Mouse (Mus musculus) right cerebral cortex, postnatal 4 days (tissue): ENCODE data around the gene Raf1.
A peak's percentile ranks its signal among the peaks of the same experiment; 100 is the strongest.
"Not testable (repeated sequence)": the region's sequence is repeated elsewhere in the genome, so short reads cannot be mapped to it uniquely, and the experiment has no call there.

Experiments
- DNase-seq: peaks from one replicate; pipeline ENCODE4 v3.0.0-alpha.2; 2022

Raf1 gene

GRCm38 (mm10) chr6:115681066-115681465 is 4.6 kb upstream of the Raf1 start:
- DNase-seq, result no peak

DNA sequence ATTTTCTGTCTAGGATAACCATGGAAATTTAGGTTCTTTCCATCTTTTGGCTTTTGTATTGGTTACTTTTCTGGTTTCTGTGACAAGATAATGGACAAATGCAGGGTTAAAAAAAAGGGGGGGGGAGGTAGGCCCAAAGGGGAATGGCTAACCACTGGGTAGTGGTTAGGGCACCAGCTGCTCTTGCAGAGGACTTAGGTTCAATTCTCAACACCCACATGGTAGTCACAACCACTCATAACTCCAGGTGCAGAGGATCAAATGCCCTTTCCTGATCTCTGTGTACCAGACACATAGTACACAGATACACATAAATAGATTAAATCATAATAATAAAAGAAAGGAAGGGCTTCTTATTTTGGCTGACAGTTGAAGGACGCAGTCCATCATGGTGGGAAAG is 1.6 kb upstream of the Raf1 start:
- DNase-seq, result no peak

DNA sequence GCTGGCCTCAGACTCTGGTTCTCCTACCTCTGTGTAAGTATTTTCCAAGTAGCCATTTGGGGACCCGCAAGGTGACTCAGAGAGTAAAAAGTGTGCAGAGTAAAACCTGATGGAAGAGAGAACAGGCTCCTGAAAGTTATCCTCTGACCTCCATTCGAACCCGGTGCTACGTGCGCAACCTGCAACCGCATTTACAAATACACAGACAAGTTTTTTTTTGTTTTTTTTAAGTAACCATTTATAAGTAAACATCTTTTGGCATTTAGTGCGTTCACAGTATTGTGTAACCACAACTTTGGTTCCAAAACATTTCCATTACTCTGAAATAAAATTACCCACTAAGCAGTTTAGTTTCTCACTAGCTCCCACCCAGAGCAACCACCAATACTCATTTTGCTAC is 1.0 kb upstream of the Raf1 start:
- DNase-seq, result no peak

DNA sequence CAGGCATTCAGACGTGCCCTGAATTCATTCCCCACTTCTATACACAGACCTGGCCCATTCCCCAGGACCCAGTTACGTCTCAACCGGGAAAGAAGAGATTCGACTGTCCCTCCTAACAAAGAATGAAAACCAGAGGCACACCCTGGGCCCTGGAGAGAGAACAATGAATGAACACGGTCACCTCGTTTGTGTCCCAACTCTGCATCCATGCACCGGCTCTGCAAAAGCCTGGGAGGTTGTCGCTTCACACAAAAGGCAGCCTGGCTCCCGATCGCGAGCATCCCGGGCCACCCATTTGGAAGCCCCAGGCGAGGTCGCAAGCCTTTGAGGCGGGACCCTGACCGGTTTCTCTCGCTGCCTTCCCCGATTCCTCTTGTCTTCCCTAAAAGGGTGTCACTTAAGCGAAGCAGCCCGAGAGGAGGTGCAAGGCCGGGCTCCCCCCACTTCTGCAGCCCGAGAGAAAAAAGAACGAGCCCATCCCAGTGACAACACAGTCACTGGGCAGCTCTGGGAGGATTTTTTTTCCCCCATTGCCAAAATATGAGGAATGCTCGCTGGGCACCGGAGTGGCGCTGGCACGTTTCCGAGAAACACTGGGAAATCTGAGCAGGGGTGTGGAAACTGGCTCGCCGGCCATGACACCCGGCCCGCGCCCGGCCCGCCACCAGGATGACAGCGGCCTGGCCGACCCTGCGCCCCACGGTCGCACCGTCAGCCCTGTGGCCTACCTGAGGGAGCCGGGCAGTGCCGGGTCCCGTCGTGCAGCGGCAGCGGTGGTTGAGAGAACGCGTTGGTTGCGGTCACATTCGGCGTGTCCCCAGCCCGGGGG is 713 bp downstream of the Raf1 start:
- DNase-seq, result peak; percentile 70

DNA sequence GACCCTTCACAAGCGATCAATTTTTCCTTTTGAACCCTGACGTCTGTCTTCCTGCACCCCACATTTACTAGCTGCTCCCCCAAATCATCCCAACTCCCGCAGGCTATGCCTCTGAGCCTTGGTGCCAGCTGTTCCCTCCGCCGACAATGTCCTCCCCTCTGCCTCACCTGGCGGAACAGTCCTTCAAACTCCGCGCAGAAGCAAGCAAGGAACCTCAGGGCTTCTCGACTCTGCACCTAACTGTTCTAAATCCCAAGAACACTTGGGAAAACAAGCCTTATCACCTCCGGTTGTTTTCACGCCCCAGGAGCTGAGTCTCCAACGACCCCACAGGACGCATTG is 1.3 kb downstream of the Raf1 start:
- peak; percentile 13 for DNase-seq

DNA sequence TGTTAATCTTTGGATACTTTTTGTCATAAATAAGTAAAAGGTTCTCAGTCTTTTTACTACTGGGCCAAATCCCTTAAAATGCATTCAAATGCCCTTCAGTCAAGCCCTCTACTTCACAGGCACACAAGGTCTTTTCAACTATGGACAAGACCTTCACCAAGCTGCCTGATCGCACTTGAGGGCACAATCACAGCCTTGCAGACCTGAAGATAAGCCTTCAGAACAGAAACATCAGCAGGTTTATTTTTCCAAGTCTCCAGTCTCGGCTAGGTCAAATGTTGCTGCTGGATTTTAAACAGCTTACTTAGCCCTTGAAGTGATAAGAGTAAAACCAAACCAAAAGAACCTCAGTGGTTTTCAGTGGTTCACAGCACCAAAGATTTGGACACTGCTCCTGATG is 2.1 kb downstream of the Raf1 start:
- no peak for DNase-seq

- no peak for DNase-seq
Measured at GRCm38 (mm10) chr6:115672700-115673099, 3.7 kb downstream of the Raf1 start.

- DNase-seq, result no peak
Measured at GRCm38 (mm10) chr6:115666641-115667040, 9.8 kb downstream of the Raf1 start.

GRCm38 (mm10) chr6:115664268-115664667 is 12.2 kb downstream of the Raf1 start:
- no peak for DNase-seq

GRCm38 (mm10) chr6:115658802-115659201 is 17.6 kb downstream of the Raf1 start:
- DNase-seq, result no peak

DNA sequence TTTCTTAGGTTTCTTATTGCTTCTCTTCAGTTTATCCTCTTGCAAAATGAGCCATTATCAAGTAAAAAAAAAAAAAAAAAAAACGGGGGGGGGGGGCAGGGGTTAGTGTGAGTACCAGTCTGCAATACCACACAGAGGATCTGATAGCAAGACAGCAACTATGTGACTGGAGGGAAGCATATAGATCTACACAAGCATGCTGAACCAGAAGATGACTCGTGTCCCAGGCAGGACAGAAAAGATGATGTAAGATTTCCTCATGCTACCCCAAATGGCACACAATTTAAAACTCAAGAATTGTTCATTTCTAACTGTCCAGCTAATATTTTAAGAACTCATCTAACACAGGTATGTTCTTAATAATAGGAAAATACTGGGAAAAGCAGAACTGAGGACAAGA is 22.5 kb downstream of the Raf1 start:
- no peak for DNase-seq

GRCm38 (mm10) chr6:115651719-115652118 is 24.7 kb downstream of the Raf1 start:
- DNase-seq, result no peak

DNA sequence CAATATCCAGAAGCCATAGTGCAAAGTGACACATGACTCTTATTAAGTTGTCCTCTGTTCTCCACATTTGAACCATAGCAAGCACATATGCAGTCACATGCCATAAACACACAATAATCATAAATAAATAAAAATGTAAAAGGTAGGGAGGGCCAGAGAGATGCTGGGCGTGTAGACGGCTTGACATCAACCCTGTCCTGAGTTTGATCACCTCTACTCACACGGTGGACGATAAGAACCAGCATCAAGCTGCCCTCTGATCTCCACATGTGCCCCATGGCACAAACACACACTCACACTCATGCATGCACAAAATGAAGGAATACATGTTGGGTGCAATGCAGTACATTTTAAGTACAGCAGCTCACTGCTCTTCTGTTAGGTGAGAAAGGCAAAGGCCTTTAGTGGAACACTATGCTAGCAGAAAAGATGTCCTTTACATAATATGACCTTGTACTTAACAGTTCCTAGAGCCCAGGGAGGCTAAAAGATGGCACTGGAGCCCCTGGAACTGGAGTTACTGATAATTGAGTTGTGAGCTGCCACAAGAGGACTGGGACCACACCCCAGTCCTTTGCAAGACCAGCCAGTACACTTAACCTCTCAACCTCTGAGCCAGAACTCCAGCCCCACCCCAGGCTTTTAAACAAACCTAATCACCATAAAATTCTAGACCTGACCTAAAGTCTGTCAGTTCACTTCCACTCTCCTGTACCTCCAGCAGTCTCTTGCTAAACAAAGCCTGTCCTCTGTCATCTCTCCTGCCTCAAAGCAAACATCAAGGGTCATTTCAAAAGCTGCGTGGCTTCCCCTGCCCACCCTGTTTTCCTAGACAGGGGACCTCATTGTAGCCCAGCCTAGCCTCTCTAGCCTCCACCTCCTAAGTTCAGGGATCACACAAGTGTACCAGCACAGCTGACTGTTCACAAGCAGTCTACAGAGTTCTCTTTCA is 25.7 kb downstream of the Raf1 start:
- DNase-seq, result no peak

- no peak for DNase-seq
Measured at GRCm38 (mm10) chr6:115649792-115650365, 26.6 kb downstream of the Raf1 start.

GRCm38 (mm10) chr6:115643315-115643714 is 33.1 kb downstream of the Raf1 start:
- DNase-seq, result no peak

DNA sequence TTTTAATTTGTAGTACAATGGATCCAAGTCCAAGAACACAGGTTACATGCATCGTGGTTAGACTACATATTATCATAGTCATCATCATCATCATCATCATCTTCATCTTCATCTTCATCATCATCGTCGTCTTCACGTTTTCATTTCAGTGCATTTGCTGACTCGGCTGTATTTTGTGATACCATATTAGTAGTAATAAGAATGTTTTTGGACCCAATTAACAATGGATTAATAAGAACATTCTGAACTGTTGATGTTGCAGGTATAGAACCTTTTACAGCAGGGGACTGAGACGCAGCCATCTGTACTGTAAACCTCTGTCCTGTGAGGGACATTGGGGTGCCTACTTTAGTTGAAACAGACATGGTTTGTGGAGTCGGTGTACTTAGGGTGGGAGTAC is 38.2 kb downstream of the Raf1 start:
- not testable (repeated sequence) for DNase-seq

DNA sequence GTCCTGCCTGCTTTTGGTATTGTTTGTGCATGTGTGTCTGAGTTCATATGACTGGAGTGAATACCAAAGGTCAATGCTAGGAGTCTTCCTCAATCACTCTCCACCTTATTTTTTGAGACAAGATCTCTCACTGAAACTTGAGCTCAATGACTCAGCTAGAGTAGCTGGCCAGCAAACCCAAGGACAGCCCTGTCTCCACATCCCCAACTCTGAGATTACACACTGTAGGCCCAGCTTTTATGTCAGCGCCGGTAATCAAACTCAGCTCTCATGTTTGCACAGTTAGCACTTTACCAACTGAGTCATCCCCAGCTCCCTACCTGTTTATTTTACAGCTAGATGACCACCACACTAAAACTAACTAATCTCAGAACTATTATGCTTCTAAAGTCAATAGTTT is 42.4 kb downstream of the Raf1 start:
- no peak for DNase-seq

GRCm38 (mm10) chr6:115631056-115631795 is 45.2 kb downstream of the Raf1 start:
- DNase-seq, result no peak

GRCm38 (mm10) chr6:115626121-115626520 is 50.3 kb downstream of the Raf1 start:
- no peak for DNase-seq

- no peak for DNase-seq
Measured at GRCm38 (mm10) chr6:115620942-115621341, 55.5 kb downstream of the Raf1 start.

DNA sequence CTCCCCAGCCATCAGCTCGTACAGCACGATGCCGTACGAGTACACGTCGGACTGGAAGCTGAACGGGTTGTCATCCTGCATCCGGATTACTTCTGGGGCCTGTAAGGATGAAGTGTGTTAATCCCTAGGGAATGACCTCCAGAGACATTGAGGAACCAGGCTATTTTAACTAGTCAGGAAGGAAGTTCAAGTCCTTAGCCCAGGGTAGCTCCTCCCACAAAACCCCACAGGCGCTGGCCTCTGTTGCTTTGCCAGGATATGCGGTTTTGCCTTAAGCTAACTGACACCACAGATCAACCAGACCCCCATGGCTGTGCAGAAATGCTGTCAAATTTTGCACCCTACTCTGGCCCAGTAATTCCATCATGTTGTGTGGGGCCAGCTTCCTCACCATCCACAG is 56.6 kb downstream of the Raf1 start:
- no peak for DNase-seq

DNA sequence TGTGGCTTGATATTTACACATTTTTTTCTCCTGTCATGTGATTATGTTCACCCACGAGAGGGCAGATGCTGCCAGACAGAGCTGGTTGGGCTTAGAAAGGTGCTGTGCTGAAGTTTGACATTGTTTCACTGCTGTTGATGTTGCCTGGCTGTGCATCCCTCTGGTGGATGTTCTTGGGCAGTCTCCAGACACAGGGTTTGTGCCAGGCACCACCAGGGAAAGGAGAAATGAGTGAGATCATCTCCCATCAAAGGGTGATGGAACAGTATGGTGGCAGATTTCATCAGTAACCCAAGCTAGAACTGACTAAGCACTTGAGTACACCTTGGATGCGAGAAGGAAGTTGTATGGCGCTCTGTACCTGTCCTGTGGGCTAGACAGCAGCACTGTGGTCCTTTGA is 60.5 kb downstream of the Raf1 start:
- DNase-seq, result no peak

DNA sequence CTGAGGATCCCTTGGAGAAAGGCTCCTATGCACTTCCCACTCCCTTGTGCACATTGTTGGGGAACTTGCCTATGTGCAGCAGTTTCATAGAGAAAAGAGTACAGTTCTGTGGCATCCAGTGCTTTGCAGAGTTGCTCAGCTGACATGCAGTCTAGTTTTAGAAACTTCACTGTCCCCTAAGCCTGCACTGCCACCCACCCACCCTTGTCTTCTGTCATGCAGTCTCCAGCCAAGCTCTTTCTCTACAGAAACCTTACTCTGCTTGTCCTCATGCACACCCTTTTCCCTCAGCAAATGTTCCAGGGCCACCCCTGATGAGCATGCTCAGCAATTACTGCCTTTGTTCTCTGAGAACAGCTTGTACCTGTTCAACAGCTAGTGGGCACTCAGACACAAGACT is 62.6 kb downstream of the Raf1 start:
- no peak for DNase-seq
